Mouse (Mus musculus) bone marrow, adult 2 months (tissue): Measurements from ENCODE around the gene Swap70.

Experiments
- CTCF ChIP-seq: fragments of 200-500 bp; IDR thresholded peaks from 2 replicates; pipeline ENCODE4 v1.5.1; 2011; ENCODE audit warnings: low read length, control low read depth; ENCODE audit not compliant: control insufficient read depth, insufficient read depth
- POLR2A ChIP-seq: fragments of 200-500 bp; IDR thresholded peaks from 2 replicates; pipeline ENCODE4 v1.6.1; 2011; ENCODE audit warnings: low read depth, mild to moderate bottlenecking, control low read depth, low read length, borderline replicate concordance; ENCODE audit not compliant: control insufficient read depth

- TF ChIP-seq CTCF, result no peak
- TF ChIP-seq POLR2A, result no peak
Observed at GRCm38 (mm10) chr7:110214882-110215281, 6.6 kb upstream of the Swap70 start.
